Mouse (Mus musculus): ENCODE data around the gene Pcsk4.

DNA sequence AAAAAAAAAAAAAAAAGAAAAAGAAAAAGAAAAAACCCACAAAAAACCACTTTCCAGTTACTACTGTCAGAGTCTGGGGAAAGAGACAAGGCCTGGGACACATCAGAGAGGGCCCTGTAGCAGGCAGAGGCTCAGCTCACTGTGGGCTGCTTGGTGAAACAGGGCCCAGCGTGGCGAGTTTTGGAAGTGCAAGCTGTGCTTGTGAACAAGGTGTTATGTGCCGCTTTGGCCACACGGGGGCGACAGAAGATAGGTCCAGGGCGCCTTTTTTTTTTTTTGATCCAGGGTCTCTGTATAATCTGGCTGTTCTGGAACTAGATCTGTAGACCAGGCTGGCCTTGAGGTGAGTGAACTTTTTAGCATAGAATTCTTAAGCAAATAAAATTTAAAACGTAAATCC is 46.9 kb upstream of the Pcsk4 start:
- peak; percentile 84 for TF ChIP-seq CTCF (IDR thresholded peaks at IDR 0.05; ENCODE audit: control insufficient read depth, insufficient read depth, insufficient read length)
- no peak for TF ChIP-seq FOSL1 (IDR thresholded peaks at IDR 0.05; ENCODE audit: insufficient read depth, low read length, poor library complexity, severe bottlenecking)
- TF ChIP-seq MYOG (IDR thresholded peaks at IDR 0.05; ENCODE audit: control insufficient read depth, extremely low read depth, insufficient read length), result no peak
- no peak for TF ChIP-seq MAX (IDR thresholded peaks at IDR 0.05)
- no peak for TF ChIP-seq USF1 (IDR thresholded peaks at IDR 0.05; ENCODE audit: low read depth)
- no peak for TF ChIP-seq MYOD1 (IDR thresholded peaks at IDR 0.05; ENCODE audit: control insufficient read depth, insufficient read length, low read depth)
